Mouse (Mus musculus): ENCODE measurements at regions not wholly inside any gene's neighbourhood (a gene's known extent, or its start where the extent isn't known, plus 50 kb on each side); places are given as distances from the start of the nearest gene placed in this dataset.

DNA sequence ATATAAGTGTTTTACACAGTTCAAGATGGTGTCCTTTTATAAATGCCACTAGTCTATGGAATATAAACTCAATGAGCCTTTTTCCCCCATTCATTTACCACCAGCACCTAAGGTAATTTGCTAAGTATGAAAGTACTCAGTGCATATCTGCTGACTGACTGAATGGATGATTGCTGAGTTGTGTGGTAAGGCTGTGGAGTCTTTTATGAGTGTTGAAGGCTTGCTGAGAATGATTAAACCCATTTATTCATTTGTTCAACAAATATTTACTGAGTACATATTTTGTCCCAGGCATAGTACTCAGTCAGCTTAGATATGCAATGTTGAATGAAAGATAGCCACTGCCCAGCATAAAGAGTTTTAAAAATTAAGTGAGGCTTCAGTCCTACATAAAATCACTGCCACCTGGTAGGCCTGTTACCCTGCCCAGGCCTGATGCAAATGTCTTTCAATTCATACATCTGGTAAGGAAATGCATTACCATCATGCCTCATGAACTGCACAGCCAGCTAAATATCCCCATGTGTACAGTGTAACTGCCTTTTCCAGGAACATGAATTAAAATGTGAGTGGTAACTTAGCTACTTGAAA, 71.5 kb downstream of the Npy1r start:
- TF ChIP-seq POLR2A (IDR thresholded peaks at IDR 0.05; ENCODE audit: insufficient read depth, low read length) (no peak), CTCF (IDR thresholded peaks at IDR 0.05; ENCODE audit: low read depth, low read length) (no peak)

Data from ES-Bruce4 (cell line).